Mouse (Mus musculus): ENCODE measurements around the gene Olfr585. TPM values are rescaled to one million over a fixed set of nuclear protein-coding genes. Genes with fewer than 3 reads are reported as not detected.

The Olfr585 gene
- not detected in 2 replicates for polyA plus RNA-seq (2016; fragmentation: Nextera tagmentation; extraction: Ambion mirVana)

DNA sequence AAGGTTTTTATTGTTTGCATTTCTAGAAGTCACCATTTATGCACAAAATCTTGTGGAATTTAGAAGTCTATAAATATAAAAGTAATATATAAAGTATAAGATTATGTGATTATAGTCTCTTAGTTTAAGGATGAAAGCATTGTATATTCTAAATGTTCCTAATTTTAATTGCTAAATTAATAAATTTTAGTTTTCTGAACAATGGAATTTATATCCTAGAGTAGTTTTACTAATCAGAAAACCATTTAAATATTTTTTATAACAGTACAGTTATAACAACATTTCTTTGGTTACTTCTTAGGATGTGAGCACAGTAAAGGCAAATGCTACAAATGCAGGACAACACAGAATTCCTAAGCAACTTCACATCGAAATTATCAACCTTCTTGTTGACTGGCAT is at the start of gene Olfr585:
Gene Olfr585 (plus strand): TSS at position 301 of the 400 bp plus-strand sequence.
- Histone ChIP-seq H3K9ac (no peak within 1 kb of the TSS), H3K4me1 (no peaks in the 10 kb centered on the region), H3K4me2 (no peak within 1 kb of the TSS), H3K36me3 (no peaks in the 10 kb centered on the region), H3K4me3 (no peak within 1 kb of the TSS), H3K9me3 (replicated peaks) (no peaks in the 10 kb centered on the region), H3K27ac (no peak within 1 kb of the TSS), H3K27me3 (replicated peaks) (no peaks in the 10 kb centered on the region)
- ATAC-seq = no peak
- 71% methylated on average over 1 of the region's 1 CpGs for WGBS (ENCODE audit: insufficient replicate concordance)

GRCm38 (mm10) chr7:103051000-103051399 is 46.5 kb upstream of the Olfr585 start, which contains the start of gene Olfr583:
Olfr583 (plus strand) TSS chr7:103051300.
- Histone ChIP-seq H3K4me1 (no peaks in the 10 kb centered on the region), H3K9me3 (replicated peaks) (no peaks in the 10 kb centered on the region), H3K4me2 (no peak within 1 kb of the TSS), H3K9ac (no peak within 1 kb of the TSS), H3K27me3 (replicated peaks) (no peaks in the 10 kb centered on the region), H3K4me3 (no peak within 1 kb of the TSS), H3K36me3 (no peaks in the 10 kb centered on the region), H3K27ac (no peak within 1 kb of the TSS)
- ATAC-seq = no peak
- WGBS (ENCODE audit: insufficient replicate concordance) = 67% methylated on average over 1 of the region's 1 CpGs

DNA sequence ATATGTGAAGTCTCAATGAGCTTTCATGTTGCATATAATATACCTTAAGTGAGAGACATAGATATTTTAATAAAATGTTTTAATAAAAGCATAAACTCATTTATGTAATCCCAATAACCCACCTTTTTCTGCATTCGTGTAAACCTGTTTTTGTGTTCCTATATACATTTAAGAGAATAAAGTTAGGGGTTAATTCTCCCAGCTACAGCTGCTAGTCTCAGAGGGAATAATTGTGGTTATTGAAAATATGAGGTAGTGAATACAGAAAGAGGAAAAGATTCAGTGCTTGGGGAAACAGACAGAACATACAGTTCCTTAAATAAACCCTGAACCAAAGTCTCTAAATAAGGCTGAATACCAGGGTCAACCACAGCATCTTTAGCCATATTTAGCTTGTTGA is 15.9 kb upstream of the Olfr585 start, which contains the start of gene Olfr584:
Gene Olfr584 (plus strand): TSS at position 301 of the 400 bp plus-strand sequence.
- WGBS (ENCODE audit: insufficient replicate concordance) = 48% methylated on average over 1 of the region's 1 CpGs
- Histone ChIP-seq H3K4me1 (no peaks in the 10 kb centered on the region), H3K4me3 (no peak within 1 kb of the TSS), H3K9me3 (replicated peaks) (peaks cover 10% of the 10 kb centered on the region; the same call in 1 of the 2 replicates), H3K27me3 (replicated peaks) (no peaks in the 10 kb centered on the region), H3K4me2 (no peak within 1 kb of the TSS), H3K36me3 (no peaks in the 10 kb centered on the region), H3K27ac (no peak within 1 kb of the TSS), H3K9ac (no peak within 1 kb of the TSS)
- no peak for ATAC-seq

GRCm38 (mm10) chr7:103119406-103119805 is 21.9 kb downstream of the Olfr585 start:
- Histone ChIP-seq H3K4me2 (no peak overlapping the region), H3K4me1 (no peaks in the 10 kb centered on the region), H3K9ac (no peak overlapping the region), H3K36me3 (no peaks in the 10 kb centered on the region), H3K9me3 (replicated peaks) (no peaks in the 10 kb centered on the region), H3K27me3 (replicated peaks) (no peaks in the 10 kb centered on the region), H3K4me3 (no peak overlapping the region), H3K27ac (no peak overlapping the region)
- no peak for ATAC-seq
- 42% methylated on average over 3 of the region's 3 CpGs for WGBS (ENCODE audit: insufficient replicate concordance)

DNA sequence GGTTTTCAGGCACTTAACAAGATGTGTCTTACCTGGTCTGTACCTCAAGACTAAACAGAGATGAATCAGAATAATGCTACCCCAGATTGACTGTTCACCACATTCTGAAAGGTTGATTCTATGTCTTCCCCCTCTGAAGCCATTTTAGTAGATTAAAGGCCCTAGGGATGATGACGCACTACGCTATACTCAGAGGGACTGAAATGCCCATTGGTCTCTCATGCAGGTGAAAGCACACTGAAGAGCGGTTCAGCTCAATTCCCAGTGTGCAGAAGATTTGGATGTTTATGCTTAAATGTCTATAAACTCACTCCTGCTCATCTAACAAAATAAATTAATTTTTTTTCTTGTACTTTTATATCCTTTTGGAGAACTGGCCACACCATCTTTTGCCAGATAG is 28.0 kb downstream of the Olfr585 start, which contains the start of gene Olfr586:
Gene Olfr586 (minus strand): TSS at position 101 of the 400 bp plus-strand sequence.
- H3K27me3 ChIP-seq (replicated peaks) = no peaks in the 10 kb centered on the region
- H3K4me1 ChIP-seq = no peaks in the 10 kb centered on the region
- H3K9ac ChIP-seq = no peak within 1 kb of the TSS
- H3K4me3 ChIP-seq = no peak within 1 kb of the TSS
- no peaks in the 10 kb centered on the region for H3K9me3 ChIP-seq (replicated peaks)
- H3K36me3 ChIP-seq = no peaks in the 10 kb centered on the region
- ATAC-seq = no peak
- 73% methylated on average over 3 of the region's 3 CpGs for WGBS (ENCODE audit: insufficient replicate concordance)
- H3K4me2 ChIP-seq = no peak within 1 kb of the TSS
- H3K27ac ChIP-seq = no peak within 1 kb of the TSS

DNA sequence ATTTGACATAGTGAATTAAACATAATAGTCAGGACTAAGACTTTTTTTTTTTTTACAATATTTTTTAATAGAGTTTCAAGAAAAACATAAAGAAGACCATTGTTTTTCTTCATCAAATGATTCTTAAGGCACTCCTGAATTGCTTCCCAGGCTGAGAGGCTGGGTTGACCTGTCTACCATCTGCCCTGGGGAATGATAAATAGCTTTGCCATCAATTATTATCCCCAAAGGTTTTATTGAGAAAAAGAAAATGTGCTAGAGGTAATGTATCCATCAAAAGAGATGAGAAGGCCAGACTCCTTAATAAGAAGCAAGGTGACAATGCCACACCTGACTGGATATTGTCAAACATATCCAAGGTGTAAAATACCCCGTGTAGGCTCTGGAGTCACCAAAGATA is 43.1 kb downstream of the Olfr585 start, which contains the start of gene Olfr588-ps1:
Gene Olfr588-ps1 (plus strand): TSS at position 301 of the 400 bp plus-strand sequence.
- Histone ChIP-seq H3K9me3 (replicated peaks) (no peaks in the 10 kb centered on the region), H3K4me3 (no peak within 1 kb of the TSS), H3K4me2 (no peak within 1 kb of the TSS), H3K9ac (no peak within 1 kb of the TSS), H3K27ac (no peak within 1 kb of the TSS), H3K27me3 (replicated peaks) (no peaks in the 10 kb centered on the region), H3K4me1 (no peaks in the 10 kb centered on the region), H3K36me3 (no peaks in the 10 kb centered on the region)
- WGBS (ENCODE audit: insufficient replicate concordance) = 60% methylated on average over 1 of the region's 1 CpGs
- ATAC-seq = no peak

Other genes with a start within 250 kb of the Olfr585 start
- gene Olfr566, start 239.0 kb upstream of the Olfr585 start, polyA plus RNA-seq (2016; fragmentation: Nextera tagmentation; extraction: Ambion mirVana) = not detected in 2 replicates
- not detected in 2 replicates for gene Olfr568, start 220.6 kb upstream of the Olfr585 start, polyA plus RNA-seq (2016; fragmentation: Nextera tagmentation; extraction: Ambion mirVana)
- not detected in 2 replicates for gene Olfr569, start 206.8 kb upstream of the Olfr585 start, polyA plus RNA-seq (2016; fragmentation: Nextera tagmentation; extraction: Ambion mirVana)
- not detected in 2 replicates for gene Olfr570, start 203.1 kb upstream of the Olfr585 start, polyA plus RNA-seq (2016; fragmentation: Nextera tagmentation; extraction: Ambion mirVana)
- gene Olfr571, start 180.2 kb upstream of the Olfr585 start, polyA plus RNA-seq (2016; fragmentation: Nextera tagmentation; extraction: Ambion mirVana) = not detected in 2 replicates
- gene Olfr572, start 173.3 kb upstream of the Olfr585 start, polyA plus RNA-seq (2016; fragmentation: Nextera tagmentation; extraction: Ambion mirVana) = not detected in 2 replicates
- not detected in 2 replicates for gene Olfr573-ps1, start 155.1 kb upstream of the Olfr585 start, polyA plus RNA-seq (2016; fragmentation: Nextera tagmentation; extraction: Ambion mirVana)
- gene Olfr574, start 149.3 kb upstream of the Olfr585 start, polyA plus RNA-seq (2016; fragmentation: Nextera tagmentation; extraction: Ambion mirVana) = not detected in 2 replicates
- not detected in 2 replicates for gene Olfr575, start 138.9 kb upstream of the Olfr585 start, polyA plus RNA-seq (2016; fragmentation: Nextera tagmentation; extraction: Ambion mirVana)
- not detected in 2 replicates for gene Olfr576, start 135.1 kb upstream of the Olfr585 start, polyA plus RNA-seq (2016; fragmentation: Nextera tagmentation; extraction: Ambion mirVana)
- not detected in 2 replicates for gene Olfr577, start 121.8 kb upstream of the Olfr585 start, polyA plus RNA-seq (2016; fragmentation: Nextera tagmentation; extraction: Ambion mirVana)
- gene Olfr578, start 108.4 kb upstream of the Olfr585 start, polyA plus RNA-seq (2016; fragmentation: Nextera tagmentation; extraction: Ambion mirVana) = not detected in 2 replicates
- not detected in 2 replicates for gene Olfr582, start 59.7 kb upstream of the Olfr585 start, polyA plus RNA-seq (2016; fragmentation: Nextera tagmentation; extraction: Ambion mirVana)
- gene Olfr583, start 46.4 kb upstream of the Olfr585 start, polyA plus RNA-seq (2016; fragmentation: Nextera tagmentation; extraction: Ambion mirVana) = not detected in 2 replicates
- not detected in 2 replicates for gene Olfr584, start 15.8 kb upstream of the Olfr585 start, polyA plus RNA-seq (2016; fragmentation: Nextera tagmentation; extraction: Ambion mirVana)
- gene Olfr586, start 27.9 kb downstream of the Olfr585 start, polyA plus RNA-seq (2016; fragmentation: Nextera tagmentation; extraction: Ambion mirVana) = not detected in 2 replicates
- not detected in 2 replicates for gene Olfr588-ps1, start 43.2 kb downstream of the Olfr585 start, polyA plus RNA-seq (2016; fragmentation: Nextera tagmentation; extraction: Ambion mirVana)
- gene Olfr589, start 58.6 kb downstream of the Olfr585 start, polyA plus RNA-seq (2016; fragmentation: Nextera tagmentation; extraction: Ambion mirVana) = not detected in 2 replicates
- gene Olfr591, start 80.6 kb downstream of the Olfr585 start, polyA plus RNA-seq (2016; fragmentation: Nextera tagmentation; extraction: Ambion mirVana) = not detected in 2 replicates
- not detected in 2 replicates for gene Olfr592, start 87.1 kb downstream of the Olfr585 start, polyA plus RNA-seq (2016; fragmentation: Nextera tagmentation; extraction: Ambion mirVana)
- gene Olfr593, start 114.1 kb downstream of the Olfr585 start, polyA plus RNA-seq (2016; fragmentation: Nextera tagmentation; extraction: Ambion mirVana) = not detected in 2 replicates
- gene Olfr594, start 119.3 kb downstream of the Olfr585 start, polyA plus RNA-seq (2016; fragmentation: Nextera tagmentation; extraction: Ambion mirVana) = not detected in 2 replicates
- not detected in 2 replicates for gene Usp17ld, start 154.8 kb downstream of the Olfr585 start, polyA plus RNA-seq (2016; fragmentation: Nextera tagmentation; extraction: Ambion mirVana)
- gene Olfr596, start 207.9 kb downstream of the Olfr585 start, polyA plus RNA-seq (2016; fragmentation: Nextera tagmentation; extraction: Ambion mirVana) = not detected in 2 replicates
- gene Olfr597, start 218.6 kb downstream of the Olfr585 start, polyA plus RNA-seq (2016; fragmentation: Nextera tagmentation; extraction: Ambion mirVana) = not detected in 2 replicates
- not detected in 2 replicates for gene Olfr598, start 225.8 kb downstream of the Olfr585 start, polyA plus RNA-seq (2016; fragmentation: Nextera tagmentation; extraction: Ambion mirVana)
- gene Olfr599, start 238.2 kb downstream of the Olfr585 start, polyA plus RNA-seq (2016; fragmentation: Nextera tagmentation; extraction: Ambion mirVana) = not detected in 2 replicates

Measured in liver, embryonic 12.5 days (tissue).